Comparison of ENCODE assay signal across 25 mouse cellular contexts in genomic region chr13:110756877-110757276, GRCm38 (mm10).
A peak's percentile ranks its signal among the peaks of the same experiment; 100 is the strongest.
DNase-seq lines count a peak whose midpoint lies in the region.
"Had no signal": no experiment of that assay in that cellular context is flagged by ENCODE, and none has a peak within 500 bp of the region (broad histone marks: within the 10 kb centered on the region; RNA-seq: fewer than 3 reads in every experiment).

No protein-coding gene starts in this region.

- no peaks in the 10 kb centered on the region for H3K4me1 ChIP-seq in heart, embryonic 10.5 days
- H3K4me1 ChIP-seq: embryonic facial prominence, embryonic 13.5 days; forebrain, embryonic 13.5 days; hindbrain, embryonic 13.5 days; limb, embryonic 12.5 days; liver, embryonic 13.5 days; lung, embryonic 15.5 days had no signal

- DNase-seq in heart, adult 8-10 months (ENCODE audit: low spot score), result peak; percentile 13
- no peak for DNase-seq in heart, embryonic 10.5 days (ENCODE audit: low spot score)
- peak; percentile 18 for DNase-seq in lung, postnatal 36 days
- DNase-seq in lung, postnatal 10 days, result no peak
- DNase-seq in NIH3T3 (ENCODE audit: low read depth), result peak; percentile 70
- peak; percentile 30 for DNase-seq in skeletal muscle tissue, adult 2 months (ENCODE audit: low read depth, low spot score)
- DNase-seq in kidney, adult 9 months, result no peak
- DNase-seq: cerebellum, postnatal 36 days; embryo, embryonic 11 days; gastrocnemius, postnatal 10 days; heart, postnatal 14 days; kidney, adult 18-20 months; kidney, postnatal 10 days; layer of hippocampus, postnatal 36 days; liver, embryonic 13.5 days; right cerebral cortex, postnatal 14 days; spleen, adult 18-20 months had no signal

- H3K9me3 ChIP-seq in heart, embryonic 10.5 days, result no peaks in the 10 kb centered on the region
- H3K9me3 ChIP-seq: embryonic facial prominence, embryonic 13.5 days; forebrain, embryonic 13.5 days; heart, embryonic 12.5 days; hindbrain, embryonic 13.5 days; limb, embryonic 12.5 days; liver, embryonic 13.5 days; lung, embryonic 15.5 days had no signal

- H3K27ac ChIP-seq in heart, embryonic 10.5 days, result no peak overlapping the region
- H3K27ac ChIP-seq: embryonic facial prominence, embryonic 13.5 days; forebrain, embryonic 13.5 days; hindbrain, embryonic 13.5 days; limb, embryonic 12.5 days; liver, embryonic 13.5 days; lung, embryonic 15.5 days had no signal

- 49% methylated on average over 2 of the region's 2 CpGs for WGBS in heart, embryonic 10.5 days

- H3K36me3 ChIP-seq in heart, embryonic 10.5 days, result no peaks in the 10 kb centered on the region
- H3K36me3 ChIP-seq: embryonic facial prominence, embryonic 13.5 days; heart, embryonic 12.5 days; hindbrain, embryonic 13.5 days; limb, embryonic 12.5 days; liver, embryonic 13.5 days; lung, embryonic 15.5 days had no signal

- H3K27me3 ChIP-seq in heart, embryonic 10.5 days (ENCODE audit: insufficient read depth, poor library complexity, severe bottlenecking), result no peaks in the 10 kb centered on the region
- H3K27me3 ChIP-seq: embryonic facial prominence, embryonic 13.5 days; forebrain, embryonic 13.5 days; heart, embryonic 12.5 days; hindbrain, embryonic 13.5 days; limb, embryonic 12.5 days; liver, embryonic 13.5 days; lung, embryonic 15.5 days; Patski had no signal

- no peak overlapping the region for H3K4me3 ChIP-seq in heart, embryonic 10.5 days
- H3K4me3 ChIP-seq: embryonic facial prominence, embryonic 13.5 days; erythroblast, embryonic 14.5 days; forebrain, embryonic 13.5 days; heart, embryonic 12.5 days; hindbrain, embryonic 13.5 days; limb, embryonic 12.5 days; liver, embryonic 13.5 days; lung, embryonic 15.5 days had no signal

Comparison
In these comparisons a context has a peak if more than half of its experiments do, and no peak if none do; other contexts are left out.
1. DNase-seq: peak in heart, adult 8-10 months (single experiment), lung, postnatal 36 days (single experiment), NIH3T3 (single experiment) and skeletal muscle tissue, adult 2 months (single experiment); none in heart, embryonic 10.5 days (single experiment), lung, postnatal 10 days (single experiment) and kidney, adult 9 months (single experiment).